Mouse (Mus musculus): ENCODE results near the gene Plekhg2. TPM values are rescaled to one million over a fixed set of nuclear protein-coding genes. Genes with fewer than 3 reads are reported as not detected.
A peak's percentile ranks its signal among the peaks of the same experiment; 100 is the strongest.

The Plekhg2 gene
- total RNA-seq, 2 experiments from 2014 or later: 5.9 to 6.8 TPM

DNA sequence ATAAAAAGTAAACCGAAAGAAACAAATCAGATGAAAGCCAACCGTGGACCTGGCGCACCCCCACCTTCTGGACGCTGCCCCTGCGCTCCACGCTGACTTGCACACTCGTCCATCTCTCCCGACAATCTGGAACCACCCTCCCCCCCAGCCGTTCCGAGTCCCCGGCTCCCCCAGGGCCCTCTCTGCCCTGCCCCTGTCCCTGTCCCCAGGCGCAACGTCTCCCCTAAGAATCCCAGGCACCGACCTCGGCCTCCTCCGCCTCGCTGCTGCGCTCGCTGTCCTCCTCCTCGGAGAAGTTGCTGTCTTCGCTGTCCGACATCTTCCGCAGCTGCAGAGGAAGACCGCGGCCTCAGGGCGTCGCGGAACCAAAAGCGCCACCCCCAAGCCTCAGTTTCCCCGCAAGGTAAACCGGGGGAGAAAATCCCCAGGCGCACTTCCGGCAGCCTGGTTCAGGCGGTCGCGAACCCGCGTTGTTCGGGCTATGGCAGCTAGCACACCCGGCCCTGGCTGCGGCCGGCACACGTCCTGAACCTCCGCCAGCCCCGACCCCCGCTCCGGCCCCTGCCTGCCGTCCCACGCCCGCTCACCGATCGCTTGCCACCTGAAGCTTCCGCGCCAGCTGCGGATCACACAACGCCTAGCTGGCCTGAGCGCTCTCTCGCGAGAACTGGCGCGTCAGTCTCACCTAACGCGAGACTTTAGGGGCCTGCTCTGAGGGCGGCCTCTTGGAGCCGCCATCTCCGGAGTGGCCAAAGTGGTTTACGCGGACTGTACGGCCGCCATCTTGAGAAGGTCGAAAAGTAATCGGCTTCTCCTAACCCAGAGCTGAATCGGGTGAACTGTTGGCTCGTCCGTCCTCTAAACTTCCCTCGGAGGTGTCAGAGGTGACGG is 34.0 kb downstream of the Plekhg2 start, which contains the start of gene Supt5:
TSS of gene Supt5 (minus strand) at position 639 of the 891 bp plus-strand sequence.
- DNase-seq (ENCODE audit: low spot score in 2 of 2): peak; percentile 96 to 97
- H3K27ac ChIP-seq: peak within 1 kb of the TSS; percentile 97
- H3K4me3 ChIP-seq: peak within 1 kb of the TSS; percentile 82
- no peak for TF ChIP-seq CTCF (conservative IDR thresholded peaks at IDR 0.05)

- Histone ChIP-seq H3K4me3 (no peak overlapping the region), H3K27ac (no peak overlapping the region)
- no peak for DNase-seq (ENCODE audit: low spot score in 2 of 2)
- no peak for TF ChIP-seq CTCF (conservative IDR thresholded peaks at IDR 0.05)
Observed at GRCm38 (mm10) chr7:28335471-28335870, 36.9 kb downstream of the Plekhg2 start.

- Histone ChIP-seq H3K4me3 (no peak overlapping the region), H3K27ac (no peak overlapping the region)
- no peak for DNase-seq (ENCODE audit: low spot score in 2 of 2)
- no peak for TF ChIP-seq CTCF (conservative IDR thresholded peaks at IDR 0.05)
Observed at GRCm38 (mm10) chr7:28334534-28334933, 37.9 kb downstream of the Plekhg2 start.

DNA sequence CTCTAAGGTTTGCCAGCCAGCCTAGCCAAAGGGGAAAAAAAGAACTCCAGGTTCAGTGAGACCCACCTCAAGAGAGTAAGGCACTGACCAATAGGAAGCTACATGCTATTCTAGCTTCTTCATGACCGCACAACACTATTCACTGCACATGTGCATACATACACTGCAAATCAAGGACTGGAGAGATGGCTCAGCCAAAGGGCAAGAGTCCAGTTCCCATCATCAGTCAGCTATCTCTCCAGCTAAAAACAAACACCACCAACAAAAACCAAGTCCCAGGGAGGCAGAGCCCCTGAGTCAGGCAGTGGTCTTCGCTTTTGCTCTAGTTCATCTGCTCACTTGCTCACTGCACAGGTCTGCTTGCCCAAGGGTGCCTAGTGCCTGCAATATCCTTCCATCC is 44.1 kb downstream of the Plekhg2 start:
- Histone ChIP-seq H3K27ac (no peak overlapping the region), H3K4me3 (no peak overlapping the region)
- TF ChIP-seq CTCF (conservative IDR thresholded peaks at IDR 0.05): no peak
- DNase-seq (ENCODE audit: low spot score in 2 of 2): no peak

- no peak overlapping the region for H3K4me3 ChIP-seq
- H3K27ac ChIP-seq: no peak overlapping the region
- DNase-seq (ENCODE audit: low spot score in 2 of 2): no peak
- TF ChIP-seq CTCF (conservative IDR thresholded peaks at IDR 0.05): peak; percentile 67
Observed at GRCm38 (mm10) chr7:28326457-28326856, 45.9 kb downstream of the Plekhg2 start.

- no peak for TF ChIP-seq CTCF (conservative IDR thresholded peaks at IDR 0.05)
- H3K27ac ChIP-seq: no peak overlapping the region
- H3K4me3 ChIP-seq: no peak overlapping the region
- DNase-seq (ENCODE audit: low spot score in 2 of 2): no peak
Observed at GRCm38 (mm10) chr7:28325293-28325692, 47.1 kb downstream of the Plekhg2 start.

DNA sequence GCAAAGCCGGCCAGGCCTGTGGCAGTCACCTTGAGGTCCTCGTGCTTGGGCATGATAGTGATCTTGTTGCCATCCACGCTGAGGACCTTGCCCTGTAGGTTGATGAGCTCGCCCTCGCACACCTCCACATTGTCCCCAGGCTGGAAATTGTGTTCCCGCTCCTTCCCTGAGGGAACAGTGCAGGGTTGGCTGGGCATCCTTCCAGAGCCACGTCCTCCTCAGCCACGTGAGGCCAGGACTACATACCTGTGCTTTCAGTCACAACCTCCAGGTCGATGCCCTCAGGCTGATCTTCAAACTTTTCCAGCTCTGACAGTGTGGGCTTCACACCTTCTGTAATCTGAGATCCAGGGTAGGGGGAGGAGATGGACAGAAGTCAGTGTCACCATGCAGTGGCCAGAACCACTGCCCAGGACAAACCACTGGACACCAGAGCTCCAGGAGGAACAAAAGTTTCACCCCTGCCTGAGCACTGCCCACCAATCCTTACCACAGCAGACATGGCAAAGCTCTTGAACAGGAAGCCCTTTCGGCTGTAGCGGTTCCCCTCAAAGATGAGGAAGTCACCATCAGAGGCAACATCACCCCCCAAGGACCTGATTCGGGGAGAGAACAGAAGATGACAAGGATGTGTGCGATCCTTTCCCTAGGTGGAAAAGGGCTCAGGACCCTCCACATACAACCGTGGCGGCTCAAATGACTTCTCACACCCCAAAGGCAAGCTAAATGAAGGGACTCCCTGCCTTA is 50.3 kb downstream of the Plekhg2 start:
- no peak for DNase-seq (ENCODE audit: low spot score in 2 of 2)
- no peak for TF ChIP-seq CTCF (conservative IDR thresholded peaks at IDR 0.05)
- H3K4me3 ChIP-seq: no peak overlapping the region
- no peak overlapping the region for H3K27ac ChIP-seq

GRCm38 (mm10) chr7:28318714-28319113 is 53.7 kb downstream of the Plekhg2 start:
- DNase-seq (ENCODE audit: low spot score in 2 of 2): no peak
- Histone ChIP-seq H3K27ac (no peak overlapping the region), H3K4me3 (no peak overlapping the region)
- no peak for TF ChIP-seq CTCF (conservative IDR thresholded peaks at IDR 0.05)

- no peak for TF ChIP-seq CTCF (conservative IDR thresholded peaks at IDR 0.05)
- no peak overlapping the region for H3K4me3 ChIP-seq
- no peak overlapping the region for H3K27ac ChIP-seq
- no peak for DNase-seq (ENCODE audit: low spot score in 2 of 2)
Observed at GRCm38 (mm10) chr7:28318036-28318435, 54.4 kb downstream of the Plekhg2 start.

DNA sequence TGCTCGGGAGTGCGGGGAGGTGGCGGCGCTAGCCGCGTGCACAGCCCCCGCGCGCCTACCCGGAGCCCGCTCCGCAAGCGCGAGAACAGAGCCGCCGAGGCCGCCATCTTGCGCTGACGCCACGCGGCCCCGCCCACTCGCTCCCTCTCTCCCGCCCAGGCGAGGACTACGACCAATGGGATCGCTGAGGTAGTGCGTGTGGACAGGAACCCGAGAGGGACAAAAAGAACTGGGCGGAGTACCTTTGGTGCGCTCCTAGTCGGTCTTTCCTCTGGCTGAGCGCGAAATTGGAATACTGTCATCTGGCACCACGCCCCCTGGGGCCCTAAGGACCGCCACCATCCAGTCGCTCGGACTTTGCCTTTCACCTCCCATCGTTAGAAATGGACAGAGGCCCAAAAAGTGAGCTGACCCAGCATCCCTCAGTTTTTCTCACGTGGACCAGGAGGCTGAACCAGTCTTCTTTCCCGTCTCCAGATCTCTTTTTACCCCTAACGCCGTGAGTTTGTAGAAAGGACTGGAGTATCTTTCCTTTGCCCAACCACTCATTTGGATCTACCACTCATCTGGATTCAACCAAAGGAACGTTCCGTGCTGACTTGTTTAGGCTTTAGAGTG is 60.4 kb downstream of the Plekhg2 start, which contains the start of gene Timm50:
TSS of gene Timm50 (minus strand) at position 147 of the 618 bp plus-strand sequence.
- DNase-seq (ENCODE audit: low spot score in 2 of 2): peak; percentile 98
- H3K27ac ChIP-seq: peak within 1 kb of the TSS; percentile 88
- peak; percentile 12; the same call in 1 of the 2 replicates for TF ChIP-seq CTCF (conservative IDR thresholded peaks at IDR 0.05)
- H3K4me3 ChIP-seq: peak within 1 kb of the TSS; percentile 89

GRCm38 (mm10) chr7:28311151-28311925 is 61.1 kb downstream of the Plekhg2 start:
- no peak for TF ChIP-seq CTCF (conservative IDR thresholded peaks at IDR 0.05)
- peak overlapping the region; percentile 89 for H3K4me3 ChIP-seq
- peak overlapping the region; percentile 88 for H3K27ac ChIP-seq
- DNase-seq (ENCODE audit: low spot score in 2 of 2): no peak

DNA sequence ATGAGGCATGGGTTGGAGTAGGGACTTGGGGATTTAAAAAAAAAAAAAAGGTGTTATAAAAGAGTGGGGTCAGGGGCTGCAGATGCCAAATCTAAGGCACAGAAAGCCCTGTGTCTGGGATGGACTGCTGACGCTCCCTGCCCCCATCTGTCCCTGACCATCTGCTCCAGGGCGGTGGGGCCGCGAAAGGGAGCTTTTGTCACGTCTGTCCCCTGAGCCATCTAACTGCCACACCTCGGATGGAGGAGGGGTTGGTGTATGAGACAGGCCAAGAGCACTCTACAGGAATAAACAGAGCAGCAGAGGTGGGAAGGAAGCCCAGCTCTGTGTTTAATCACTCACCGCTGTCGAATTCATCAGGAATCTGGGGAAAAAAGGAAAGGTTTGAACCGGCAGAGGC is 62.7 kb downstream of the Plekhg2 start:
- no peak overlapping the region for H3K4me3 ChIP-seq
- no peak for DNase-seq (ENCODE audit: low spot score in 2 of 2)
- no peak overlapping the region for H3K27ac ChIP-seq
- TF ChIP-seq CTCF (conservative IDR thresholded peaks at IDR 0.05): no peak

Other genes starting within 250 kb of the Plekhg2 start
- under 1 TPM in 1 of 2 experiments, not detected in 1; 0.05 TPM for gene 9530053A07Rik, start 243.1 kb downstream of the Plekhg2 start, total RNA-seq (2021)
- gene Fbl, start 202.9 kb downstream of the Plekhg2 start, total RNA-seq (2021): 10 to 100 TPM; 51.7 to 52.3 TPM
- gene Dyrk1b, start 193.1 kb downstream of the Plekhg2 start, total RNA-seq (2021): 10 to 100 TPM; 44.7 to 46.9 TPM
- 10 to 100 TPM; 58.3 to 59.0 TPM for gene Eid2, start 104.7 kb downstream of the Plekhg2 start, total RNA-seq (2021)
- 10 to 100 TPM; 34.3 to 37.5 TPM for gene Eid2b, start 94.9 kb downstream of the Plekhg2 start, total RNA-seq (2021)
- gene Selenov, start 81.4 kb downstream of the Plekhg2 start, total RNA-seq (2021): under 1 TPM; 0.38 to 0.79 TPM
- 1 to 10 TPM; 1.8 to 1.9 TPM for gene Dll3, start 70.4 kb downstream of the Plekhg2 start, total RNA-seq (2021)
- gene Timm50, start 60.5 kb downstream of the Plekhg2 start, total RNA-seq (2021): 10 to 100 TPM; 37.8 to 38.5 TPM
- gene Supt5, start 33.9 kb downstream of the Plekhg2 start, total RNA-seq (2021): 100 to 1,000 TPM; 117 to 123 TPM
- gene Rps16, start 21.9 kb downstream of the Plekhg2 start, total RNA-seq (2021): 100 to 1,000 TPM; 490 to 496 TPM
- 1 to 10 TPM; 2.0 to 3.2 TPM for gene Zfp36, start 7.7 kb upstream of the Plekhg2 start, total RNA-seq (2021)
- gene Med29, start 20.1 kb upstream of the Plekhg2 start, total RNA-seq (2021): 10 to 100 TPM; 17.7 to 18.7 TPM
- 10 to 100 TPM; 68.4 to 79.0 TPM for gene Paf1, start 20.4 kb upstream of the Plekhg2 start, total RNA-seq (2021)
- gene Gmfg, start 64.8 kb upstream of the Plekhg2 start, total RNA-seq (2021): 1 to 10 TPM in 1 of 2 experiments, under 1 TPM in 1; 0.86 to 2.3 TPM
- gene Lrfn1, start 79.4 kb upstream of the Plekhg2 start, total RNA-seq (2021): 10 to 100 TPM; 69.1 to 79.8 TPM
- not detected for gene Ifnl2, start 137.9 kb upstream of the Plekhg2 start, total RNA-seq (2021)
- not detected for gene Ifnl3, start 150.2 kb upstream of the Plekhg2 start, total RNA-seq (2021)
- not detected for gene Sycn, start 168.3 kb upstream of the Plekhg2 start, total RNA-seq (2021)
- gene Nccrp1, start 174.7 kb upstream of the Plekhg2 start, total RNA-seq (2021): under 1 TPM; 0.23 to 0.47 TPM
- 10 to 100 TPM; 67.8 to 70.1 TPM for gene Samd4b, start 225.5 kb upstream of the Plekhg2 start, total RNA-seq (2021)
- gene Pak4, start 225.6 kb upstream of the Plekhg2 start, total RNA-seq (2021): 10 to 100 TPM; 13.7 to 16.2 TPM

Data from layer of hippocampus, adult 2 months (tissue).